Mouse (Mus musculus) lung, postnatal 0 days (tissue): ENCODE results near the gene Zfp507.

Source experiments
- CTCF ChIP-seq: IDR thresholded peaks from 2 replicates; pipeline ENCODE4 v1.5.1; 2016; ENCODE audit warnings: antibody characterized with exemption, mild to moderate bottlenecking
- EP300 ChIP-seq: IDR thresholded peaks from 2 replicates; pipeline ENCODE4 v1.6.1; 2016; ENCODE audit warnings: antibody characterized with exemption, mild to moderate bottlenecking, control low read depth

DNA sequence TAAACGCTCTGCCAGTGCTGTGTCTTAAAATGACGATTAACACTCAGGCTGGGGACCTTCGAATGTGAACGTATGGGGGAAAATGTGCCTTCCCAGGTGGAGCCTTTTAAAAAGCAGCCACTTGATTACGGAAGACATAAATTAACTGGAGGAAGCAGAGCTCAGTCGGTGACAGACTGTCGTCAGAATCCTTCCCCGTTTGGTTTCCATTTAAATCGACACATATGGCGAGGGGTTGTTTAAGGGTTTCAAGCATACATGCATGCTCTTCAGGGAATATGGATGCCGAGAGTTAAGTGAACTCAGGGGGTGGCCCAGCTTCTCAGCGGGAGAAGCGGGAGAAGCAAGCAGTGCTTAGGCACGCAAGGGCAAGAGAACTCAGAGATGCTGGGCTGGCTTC, 45.7 kb upstream of the Zfp507 start:
- TF ChIP-seq EP300 = no peak
- no peak for TF ChIP-seq CTCF
